Mouse (Mus musculus): ENCODE data around the gene Olfr20.

DNA sequence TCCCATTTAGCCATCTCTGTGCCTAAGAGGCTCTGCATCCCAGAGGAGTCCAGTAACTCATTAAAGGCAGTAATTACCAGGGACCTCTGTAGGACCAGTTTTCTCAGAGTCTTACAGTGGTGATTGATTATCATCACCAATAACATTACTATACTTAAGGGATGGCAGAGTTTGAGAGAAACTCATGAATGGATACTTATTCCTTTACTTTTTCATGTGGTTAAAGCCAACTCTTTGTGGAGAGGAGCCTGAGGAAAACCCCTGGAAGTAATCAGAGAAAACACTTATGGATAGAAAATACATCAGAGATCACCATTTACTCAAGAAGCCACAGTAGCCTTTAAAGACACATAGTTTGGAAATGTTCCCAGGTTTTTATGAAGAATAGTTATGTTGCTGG, 48.9 kb downstream of the Olfr20 start, which contains the start of gene Olfr1:
- TF ChIP-seq CTCF (IDR thresholded peaks at IDR 0.05; ENCODE audit: borderline replicate concordance, control insufficient read depth, extremely low read depth, insufficient read depth, low read length, poor library complexity) (no peak), POLR2A (IDR thresholded peaks at IDR 0.05; ENCODE audit: control insufficient read depth, extremely low read depth, insufficient read depth, low read length, poor library complexity) (no peak)

Measured in thymus, adult 2 months (tissue).